Mouse (Mus musculus) brain, embryonic 14.5 days (tissue): ENCODE measurements around the gene Cyp4a29.

Experiments
- CTCF ChIP-seq: fragments of 200-500 bp; IDR thresholded peaks from 2 replicates; pipeline ENCODE4 v1.5.1; 2012; ENCODE audit warnings: inconsistent platforms, mild to moderate bottlenecking, moderate library complexity, borderline replicate concordance; ENCODE audit not compliant: insufficient read depth, insufficient read length; ENCODE audit errors: extremely low read depth
- POLR2A ChIP-seq: fragments of 200-500 bp; IDR thresholded peaks from 2 replicates; pipeline ENCODE4 v1.6.1; 2012; ENCODE audit warnings: mild to moderate bottlenecking, inconsistent platforms, borderline replicate concordance; ENCODE audit not compliant: poor library complexity, insufficient read depth, insufficient read length, severe bottlenecking; ENCODE audit errors: extremely low read depth

DNA sequence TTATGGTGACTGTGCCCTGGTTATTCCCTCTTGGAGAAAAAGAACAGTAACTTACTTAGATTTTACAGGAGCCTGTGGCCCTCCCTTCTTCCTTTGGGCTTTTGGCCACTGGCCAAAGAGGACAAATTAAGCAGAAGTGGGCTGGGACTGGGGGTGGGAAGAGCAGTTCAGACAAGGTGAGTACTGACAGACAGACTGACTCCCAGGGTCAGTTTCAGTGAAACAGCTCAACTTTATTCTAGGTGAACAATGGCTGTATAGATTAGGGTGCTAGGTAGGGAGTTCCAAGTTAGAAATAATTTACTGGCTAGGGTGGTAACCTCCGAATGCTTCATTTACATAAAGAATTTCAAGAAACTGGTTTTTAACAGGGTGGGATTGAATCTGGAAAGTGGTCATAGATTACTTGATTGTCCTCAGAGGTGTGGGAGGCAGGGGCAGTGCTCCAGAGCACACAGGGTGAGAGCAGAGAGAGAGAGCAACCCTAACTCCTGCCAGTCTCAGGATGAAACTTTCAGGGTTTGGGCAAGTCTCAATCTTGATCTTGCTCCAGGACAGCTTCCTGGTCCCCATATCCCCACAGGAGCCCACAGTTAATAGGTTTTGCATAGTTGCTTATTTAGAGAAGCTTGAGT is 5.3 kb upstream of the Cyp4a29 start:
- TF ChIP-seq POLR2A (no peak), CTCF (no peak)
